Mouse (Mus musculus) ES-Bruce4 (cell line): ENCODE results near the gene Eif2d.

Experiments
- CTCF ChIP-seq: IDR thresholded peaks from one replicate; pipeline ENCODE4 v1.8.1; 2011; ENCODE audit warnings: low read depth, low read length
- EP300 ChIP-seq: IDR thresholded peaks from 2 replicates; pipeline ENCODE4 v1.6.1; 2011; ENCODE audit warnings: low read depth, low read length; ENCODE audit not compliant: insufficient read depth
- POLR2A ChIP-seq: IDR thresholded peaks from one replicate; pipeline ENCODE4 v1.8.1; 2011; ENCODE audit warnings: low read length; ENCODE audit not compliant: insufficient read depth

GRCm38 (mm10) chr1:131173809-131174208 lies 20.8 kb downstream of the Eif2d start:
- TF ChIP-seq POLR2A, result no peak
- no peak for TF ChIP-seq CTCF
- no peak for TF ChIP-seq EP300
